Mouse (Mus musculus): Measurements from ENCODE around the gene Gm43302.
"Not testable (repeated sequence)": the region's sequence is repeated elsewhere in the genome, so short reads cannot be mapped to it uniquely, and the experiment has no call there.

Gene Gm43302

GRCm38 (mm10) chr5:105293226-105294165, at the start of gene Gm43302, which contains the start of gene Gbp6:
Gm43302 (minus strand) TSS chr5:105293695.
Gbp6 (minus strand) TSS chr5:105293698.
- not testable (repeated sequence) for DNase-seq (ENCODE audit: low spot score)

- DNase-seq (ENCODE audit: low spot score) = no peak
Observed at GRCm38 (mm10) chr5:105341281-105341680, 47.8 kb upstream of the Gm43302 start.

- DNase-seq (ENCODE audit: low spot score) = peak; percentile 31
Observed at GRCm38 (mm10) chr5:105322543-105322942, 29.0 kb upstream of the Gm43302 start.

GRCm38 (mm10) chr5:105310941-105311340, 17.4 kb upstream of the Gm43302 start:
- no peak for DNase-seq (ENCODE audit: low spot score)

- not testable (repeated sequence) for DNase-seq (ENCODE audit: low spot score)
Observed at GRCm38 (mm10) chr5:105309148-105309547, 15.7 kb upstream of the Gm43302 start.

GRCm38 (mm10) chr5:105306946-105307345, 13.5 kb upstream of the Gm43302 start:
- DNase-seq (ENCODE audit: low spot score) = not testable (repeated sequence)

GRCm38 (mm10) chr5:105306159-105306581, 12.7 kb upstream of the Gm43302 start:
- no peak for DNase-seq (ENCODE audit: low spot score)

GRCm38 (mm10) chr5:105305671-105306070, 12.2 kb upstream of the Gm43302 start:
- not testable (repeated sequence) for DNase-seq (ENCODE audit: low spot score)

GRCm38 (mm10) chr5:105301963-105302362, 8.5 kb upstream of the Gm43302 start:
- no peak for DNase-seq (ENCODE audit: low spot score)

GRCm38 (mm10) chr5:105301531-105301930, 8.0 kb upstream of the Gm43302 start:
- DNase-seq (ENCODE audit: low spot score) = no peak

GRCm38 (mm10) chr5:105295746-105296145, 2.3 kb upstream of the Gm43302 start:
- DNase-seq (ENCODE audit: low spot score) = no peak

GRCm38 (mm10) chr5:105292492-105292891, 1.0 kb downstream of the Gm43302 start:
- DNase-seq (ENCODE audit: low spot score) = no peak

- DNase-seq (ENCODE audit: low spot score) = not testable (repeated sequence)
Observed at GRCm38 (mm10) chr5:105290921-105291320, 2.6 kb downstream of the Gm43302 start.

- DNase-seq (ENCODE audit: low spot score) = not testable (repeated sequence)
Observed at GRCm38 (mm10) chr5:105260673-105261072, 32.8 kb downstream of the Gm43302 start.

GRCm38 (mm10) chr5:105252491-105252890, 41.0 kb downstream of the Gm43302 start:
- no peak for DNase-seq (ENCODE audit: low spot score)

- not testable (repeated sequence) for DNase-seq (ENCODE audit: low spot score)
Observed at GRCm38 (mm10) chr5:105244741-105245140, 48.8 kb downstream of the Gm43302 start.

GRCm38 (mm10) chr5:105240982-105241381, 52.5 kb downstream of the Gm43302 start:
- DNase-seq (ENCODE audit: low spot score) = not testable (repeated sequence)

- DNase-seq (ENCODE audit: low spot score) = not testable (repeated sequence)
Observed at GRCm38 (mm10) chr5:105239483-105240047, 53.9 kb downstream of the Gm43302 start, which contains the start of gene Gbp10. Gbp10 (minus strand) TSS chr5:105239533.

GRCm38 (mm10) chr5:105238402-105238801, 55.1 kb downstream of the Gm43302 start:
- not testable (repeated sequence) for DNase-seq (ENCODE audit: low spot score)

- not testable (repeated sequence) for DNase-seq (ENCODE audit: low spot score)
Observed at GRCm38 (mm10) chr5:105236040-105236439, 57.5 kb downstream of the Gm43302 start.

- not testable (repeated sequence) for DNase-seq (ENCODE audit: low spot score)
Observed at GRCm38 (mm10) chr5:105208957-105209356, 84.5 kb downstream of the Gm43302 start.

GRCm38 (mm10) chr5:105200791-105201355, 92.6 kb downstream of the Gm43302 start:
- DNase-seq (ENCODE audit: low spot score) = not testable (repeated sequence)

Data from retina, embryonic 14.5 days (tissue).